Mouse (Mus musculus) ES-Bruce4 (cell line): ENCODE measurements at regions not wholly inside any gene's neighbourhood (a gene's known extent, or its start where the extent isn't known, plus 50 kb on each side); places are given as distances from the start of the nearest gene placed in this dataset.

Source experiments
- H3K27ac ChIP-seq: 2 replicates; pipeline ENCODE4 v1.5.1; 2012; ENCODE audit warnings: low read length, inconsistent platforms; ENCODE audit not compliant: insufficient read depth
- H3K27me3 ChIP-seq: 2 replicates; pipeline ENCODE4 v1.6.1; 2012; ENCODE audit warnings: mild to moderate bottlenecking, low read length, inconsistent platforms; ENCODE audit not compliant: control insufficient read depth, poor library complexity, insufficient read depth, severe bottlenecking
- H3K36me3 ChIP-seq: 2 replicates; pipeline ENCODE4 v1.6.1; 2012; ENCODE audit warnings: inconsistent platforms, mild to moderate bottlenecking, low read length, moderate library complexity; ENCODE audit not compliant: control insufficient read depth, poor library complexity, insufficient read depth, severe bottlenecking
- H3K4me1 ChIP-seq: one replicate; pipeline ENCODE4 v1.8.1; 2011; ENCODE audit warnings: low read length; ENCODE audit not compliant: control insufficient read depth, insufficient read depth
- H3K4me3 ChIP-seq: 2 replicates; pipeline ENCODE4 v1.5.1; 2011; ENCODE audit warnings: low read depth, mild to moderate bottlenecking, low read length
- H3K9ac ChIP-seq: 2 replicates; pipeline ENCODE4 v1.6.1; 2012; ENCODE audit warnings: low read depth, mild to moderate bottlenecking, inconsistent platforms; ENCODE audit not compliant: poor library complexity, severe bottlenecking
- H3K9me3 ChIP-seq: replicated peaks from 2 replicates; pipeline ENCODE4 v1.6.1; 2012; ENCODE audit warnings: mild to moderate bottlenecking, low read length, inconsistent platforms; ENCODE audit not compliant: control insufficient read depth, poor library complexity, insufficient read depth, severe bottlenecking
- CTCF ChIP-seq: IDR thresholded peaks from one replicate; pipeline ENCODE4 v1.8.1; 2011; ENCODE audit warnings: low read depth, low read length
- EP300 ChIP-seq: IDR thresholded peaks from 2 replicates; pipeline ENCODE4 v1.6.1; 2011; ENCODE audit warnings: low read depth, low read length; ENCODE audit not compliant: insufficient read depth
- POLR2A ChIP-seq: IDR thresholded peaks from one replicate; pipeline ENCODE4 v1.8.1; 2011; ENCODE audit warnings: low read length; ENCODE audit not compliant: insufficient read depth

- no peak overlapping the region for H3K9ac ChIP-seq
- no peaks in the 10 kb centered on the region for H3K27me3 ChIP-seq
- TF ChIP-seq POLR2A, result no peak
- no peaks in the 10 kb centered on the region for H3K4me1 ChIP-seq
- no peak overlapping the region for H3K4me3 ChIP-seq
- H3K27ac ChIP-seq, result no peak overlapping the region
- H3K9me3 ChIP-seq, result no peaks in the 10 kb centered on the region
- H3K36me3 ChIP-seq, result no peaks in the 10 kb centered on the region
Measured at GRCm38 (mm10) chr2:50833791-50834190, 315.1 kb downstream of the Rnd3 start.

- Histone ChIP-seq H3K27ac (no peak overlapping the region), H3K36me3 (no peaks in the 10 kb centered on the region), H3K4me1 (no peaks in the 10 kb centered on the region), H3K9me3 (no peaks in the 10 kb centered on the region), H3K9ac (no peak overlapping the region), H3K4me3 (no peak overlapping the region), H3K27me3 (no peaks in the 10 kb centered on the region)
- TF ChIP-seq EP300 (no peak), CTCF (no peak), POLR2A (no peak)
Measured at GRCm38 (mm10) chr2:50832471-50832870, 316.4 kb downstream of the Rnd3 start.

DNA sequence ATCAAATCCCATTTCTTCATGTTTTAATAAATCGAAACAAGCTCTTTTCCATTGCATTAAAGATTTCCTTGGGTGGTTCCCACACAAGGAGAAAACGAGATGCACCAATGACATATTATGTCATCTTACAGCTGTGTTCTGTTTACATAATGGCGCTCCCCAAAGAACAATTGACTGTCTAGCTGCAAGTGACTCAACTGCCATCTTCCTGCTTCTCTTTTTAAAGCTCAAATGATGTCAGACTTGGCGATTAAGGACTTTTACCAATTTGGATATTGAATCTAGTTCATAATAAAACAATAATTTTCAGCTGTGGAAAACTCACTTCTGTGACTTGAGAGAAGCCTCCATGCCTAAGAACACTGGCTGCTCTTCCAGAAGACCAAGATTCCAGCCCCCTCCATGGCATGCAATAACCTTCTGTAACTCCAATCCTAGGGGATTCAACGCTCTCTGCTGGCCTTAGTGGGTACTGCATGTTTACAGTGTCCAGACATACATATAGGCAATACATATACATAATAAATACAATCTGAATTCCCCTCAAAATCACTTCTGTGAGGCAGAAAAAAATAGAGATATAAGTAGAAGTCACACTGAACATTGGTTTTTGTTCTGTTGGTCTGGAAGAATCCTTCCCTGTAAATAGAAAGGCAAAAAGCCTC, 318.7 kb downstream of the Rnd3 start:
- no peaks in the 10 kb centered on the region for H3K36me3 ChIP-seq
- H3K9me3 ChIP-seq, result no peaks in the 10 kb centered on the region
- H3K4me3 ChIP-seq, result no peak overlapping the region
- TF ChIP-seq POLR2A, result no peak
- no peak for TF ChIP-seq EP300
- no peak for TF ChIP-seq CTCF
- H3K27me3 ChIP-seq, result no peaks in the 10 kb centered on the region
- H3K27ac ChIP-seq, result no peak overlapping the region
- H3K4me1 ChIP-seq, result no peaks in the 10 kb centered on the region
- H3K9ac ChIP-seq, result no peak overlapping the region

- Histone ChIP-seq H3K9me3 (no peaks in the 10 kb centered on the region), H3K27ac (no peak overlapping the region), H3K9ac (no peak overlapping the region), H3K36me3 (no peaks in the 10 kb centered on the region), H3K4me1 (no peaks in the 10 kb centered on the region), H3K4me3 (no peak overlapping the region), H3K27me3 (no peaks in the 10 kb centered on the region)
- no peak for TF ChIP-seq CTCF
- TF ChIP-seq EP300, result no peak
- no peak for TF ChIP-seq POLR2A
Measured at GRCm38 (mm10) chr2:50827097-50827496, 321.8 kb downstream of the Rnd3 start.

- H3K27ac ChIP-seq, result no peak overlapping the region
Measured at GRCm38 (mm10) chr2:50826537-50826936, 322.4 kb downstream of the Rnd3 start.

DNA sequence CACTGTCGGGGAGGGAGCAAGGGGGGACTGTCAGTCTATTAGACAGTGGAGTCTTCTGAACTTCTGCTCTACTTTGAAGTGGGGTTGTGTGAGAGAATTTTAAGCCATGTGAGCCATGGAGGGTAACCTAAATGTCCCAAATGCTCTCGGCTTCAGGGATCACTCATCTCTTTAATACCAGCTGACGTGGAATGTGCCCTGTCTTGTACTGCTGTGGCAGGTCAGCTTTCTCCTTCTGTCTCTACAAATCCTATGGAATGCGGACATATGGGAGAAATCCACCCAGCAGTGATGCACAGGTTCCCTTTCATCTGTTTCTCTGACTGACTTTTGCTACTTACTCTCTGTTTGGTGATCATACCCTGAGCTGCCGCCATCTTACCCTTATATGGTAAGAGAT, 323.3 kb downstream of the Rnd3 start:
- H3K36me3 ChIP-seq, result no peaks in the 10 kb centered on the region
- TF ChIP-seq POLR2A (no peak), EP300 (no peak), CTCF (no peak)
- no peaks in the 10 kb centered on the region for H3K27me3 ChIP-seq
- H3K9me3 ChIP-seq, result no peaks in the 10 kb centered on the region
- H3K4me3 ChIP-seq, result no peak overlapping the region
- no peaks in the 10 kb centered on the region for H3K4me1 ChIP-seq
- H3K9ac ChIP-seq, result no peak overlapping the region
- H3K27ac ChIP-seq, result no peak overlapping the region

More at GRCm38 (mm10) chr2:50826537-50826936, 322.4 kb downstream of the Rnd3 start:
- TF ChIP-seq EP300, result no peak
- no peak for TF ChIP-seq POLR2A
- TF ChIP-seq CTCF, result no peak
- Histone ChIP-seq H3K36me3 (no peaks in the 10 kb centered on the region), H3K4me3 (no peak overlapping the region), H3K9me3 (no peaks in the 10 kb centered on the region), H3K9ac (no peak overlapping the region), H3K27me3 (no peaks in the 10 kb centered on the region), H3K4me1 (no peaks in the 10 kb centered on the region)
